Mouse (Mus musculus) midbrain, postnatal 0 days (tissue): ENCODE measurements around the gene Gm49325. TPM values are rescaled to one million over a fixed set of nuclear protein-coding genes. Genes with fewer than 3 reads are reported as not detected.

Source experiments
- ATAC-seq: fragments of 200-750 bp; cut with Nextera tagmentation; 2 replicates; pipeline ENCODE4 v1.8.0; 2017; ENCODE audit warnings: moderate number of reproducible peaks, mild to moderate bottlenecking, moderate TSS enrichment, moderate library complexity; ENCODE audit not compliant: low FRiP score
- DNase-seq: peaks from one replicate; pipeline ENCODE4 v3.0.0-alpha.2; 2015; ENCODE audit warnings: low spot score
- H3K27ac ChIP-seq: fragments of 300-500 bp; sonication (generic); 2 replicates; pipeline ENCODE4 v1.5.1; 2014; ENCODE audit warnings: low read depth, mild to moderate bottlenecking, low read length, mixed read lengths
- H3K27me3 ChIP-seq: fragments of 300-500 bp; sonication (generic); 2 replicates; pipeline ENCODE4 v1.6.1; 2014; ENCODE audit warnings: low read length, control low read depth, mixed read lengths; ENCODE audit not compliant: insufficient read depth
- H3K36me3 ChIP-seq: fragments of 300-500 bp; sonication (generic); 2 replicates; pipeline ENCODE4 v1.6.1; 2014; ENCODE audit warnings: low read length, control low read depth, mixed read lengths; ENCODE audit not compliant: insufficient read depth
- H3K4me1 ChIP-seq: fragments of 300-500 bp; sonication (generic); 2 replicates; pipeline ENCODE4 v1.6.1; 2014; ENCODE audit warnings: mild to moderate bottlenecking, control low read depth, antibody characterized with exemption, low read length, mixed read lengths; ENCODE audit not compliant: insufficient read depth
- H3K4me2 ChIP-seq: fragments of 300-500 bp; sonication (generic); 2 replicates; pipeline ENCODE4 v1.6.1; 2014; ENCODE audit warnings: low read depth, mild to moderate bottlenecking, low read length, mixed read lengths; ENCODE audit not compliant: poor library complexity, severe bottlenecking
- H3K4me3 ChIP-seq: fragments of 300-500 bp; sonication (generic); 2 replicates; pipeline ENCODE4 v1.5.1; 2014; ENCODE audit warnings: low read depth, mild to moderate bottlenecking, low read length, moderate library complexity
- H3K9ac ChIP-seq: fragments of 300-500 bp; sonication (generic); replicated peaks from 2 replicates; pipeline ENCODE4 v1.6.1; 2014; ENCODE audit warnings: mild to moderate bottlenecking, low read length, moderate library complexity, mixed read lengths; ENCODE audit not compliant: poor library complexity, severe bottlenecking
- H3K9me3 ChIP-seq: fragments of 300-500 bp; sonication (generic); 2 replicates; pipeline ENCODE4 v1.6.1; 2016; ENCODE audit warnings: low read length, control low read depth
- CTCF ChIP-seq: IDR thresholded peaks from 2 replicates; pipeline ENCODE4 v1.5.1; 2016; ENCODE audit warnings: antibody characterized with exemption, mild to moderate bottlenecking
- WGBS: fragments of 180-500 bp; shearing (Covaris S2); extraction: QIAGEN DNeasy Blood & Tissue Kit; methylation state at CpG from one replicate; pipeline ENCODE4 v1.1.7; 2014; 5-methylcytosine and 5-hydroxymethylcytosine counted together
- polyA plus RNA-seq: library from polyadenylated mRNA; unstranded; fragments of >200 nt; fragmentation: Nextera tagmentation; extraction: Ambion mirVana; gene quantifications from 2 replicates; pipeline ENCODE4 v1.2.1, GENCODE M21; 2015
- total RNA-seq: library from RNA; depleted of rRNA; stranded (reverse); fragments of >200 nt; gene quantifications from 2 replicates; pipeline ENCODE4 v1.2.3, GENCODE M21; 2014

The Gm49325 gene
- total and polyA plus RNA-seq, 2 experiments from 2014 or later = 10.5 TPM; not detected in 1

GRCm38 (mm10) chr10:77629970-77630369 is 24.0 kb downstream of the Gm49325 start:
- Histone ChIP-seq H3K4me3 (no peak overlapping the region), H3K27ac (no peak overlapping the region), H3K9ac (no peak overlapping the region), H3K36me3 (peaks cover 23% of the 10 kb centered on the region), H3K4me2 (no peak overlapping the region), H3K9me3 (no peaks in the 10 kb centered on the region), H3K4me1 (no peaks in the 10 kb centered on the region), H3K27me3 (no peaks in the 10 kb centered on the region)
- ATAC-seq = no peak
- peak; percentile 58 for TF ChIP-seq CTCF
- DNase-seq = no peak
- WGBS = 91% methylated on average over 1 of the region's 1 CpGs

GRCm38 (mm10) chr10:77634016-77634415 is 28.0 kb downstream of the Gm49325 start:
- no peak for ATAC-seq
- Histone ChIP-seq H3K9ac (no peak overlapping the region), H3K27me3 (no peaks in the 10 kb centered on the region), H3K9me3 (no peaks in the 10 kb centered on the region), H3K4me3 (no peak overlapping the region), H3K27ac (no peak overlapping the region), H3K36me3 (peaks cover 42% of the 10 kb centered on the region), H3K4me2 (no peak overlapping the region), H3K4me1 (no peaks in the 10 kb centered on the region)
- no peak for DNase-seq
- 86% methylated on average over 6 of the region's 6 CpGs for WGBS
- TF ChIP-seq CTCF = no peak

- TF ChIP-seq CTCF = 0 out of 2 replicates have a peak, but pooled peaks have one; percentile 17
- H3K27me3 ChIP-seq = no peaks in the 10 kb centered on the region
- no peaks in the 10 kb centered on the region for H3K4me1 ChIP-seq
- DNase-seq (peak; percentile 42), ATAC-seq (peak; percentile 34; the same call in 1 of the 2 replicates)
- no peaks in the 10 kb centered on the region for H3K9me3 ChIP-seq
- H3K4me2 ChIP-seq = no peak overlapping the region
- whole genome bisulfite sequencing = 44% methylated on average over 13 of the region's 13 CpGs
- peaks cover 42% of the 10 kb centered on the region for H3K36me3 ChIP-seq
- no peak overlapping the region for H3K27ac ChIP-seq
- no peak overlapping the region for H3K4me3 ChIP-seq
- no peak overlapping the region for H3K9ac ChIP-seq
These were observed 28.6 kb downstream of the Gm49325 start for GRCm38 (mm10) chr10:77634452-77635231.

DNA sequence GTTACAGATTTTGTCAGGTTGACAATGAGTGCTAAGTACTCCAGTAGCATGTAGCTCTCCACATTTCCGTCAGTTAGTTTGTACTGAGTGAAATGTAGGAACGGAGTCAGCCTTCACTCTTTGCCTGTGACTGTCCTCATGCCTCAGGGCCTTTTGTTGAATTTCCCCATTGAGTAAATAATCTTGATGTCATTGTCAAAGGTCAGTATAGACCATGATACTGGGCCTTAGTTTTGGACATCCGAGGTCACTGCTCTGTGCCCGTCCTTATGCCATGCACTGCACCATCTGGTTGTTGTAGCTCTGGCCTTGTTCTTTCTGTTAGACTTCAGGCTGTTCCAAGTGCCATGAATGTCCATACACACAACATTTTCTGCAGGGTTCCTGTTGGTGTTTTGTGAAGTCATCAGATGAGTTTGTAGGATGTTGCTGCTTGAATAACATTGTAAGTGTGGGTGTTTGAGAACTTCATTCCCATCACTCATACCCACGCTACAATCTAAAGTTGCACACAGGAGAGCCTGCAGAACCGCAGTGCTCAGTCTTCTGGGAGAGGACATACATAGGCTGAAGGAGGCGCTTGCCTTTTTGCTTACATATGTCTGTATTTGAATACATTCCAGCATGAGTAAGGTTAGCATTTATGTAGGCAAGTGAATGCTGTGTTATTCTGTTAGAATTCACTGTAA is 30.4 kb downstream of the Gm49325 start:
- no peaks in the 10 kb centered on the region for H3K27me3 ChIP-seq
- H3K9ac ChIP-seq = no peak overlapping the region
- WGBS = 94% methylated on average over 7 of the region's 7 CpGs
- no peak for TF ChIP-seq CTCF
- H3K4me2 ChIP-seq = no peak overlapping the region
- no peaks in the 10 kb centered on the region for H3K4me1 ChIP-seq
- no peak for DNase-seq
- no peak for ATAC-seq
- H3K9me3 ChIP-seq = no peaks in the 10 kb centered on the region
- H3K36me3 ChIP-seq = peaks cover 43% of the 10 kb centered on the region
- no peak overlapping the region for H3K4me3 ChIP-seq
- H3K27ac ChIP-seq = no peak overlapping the region

DNA sequence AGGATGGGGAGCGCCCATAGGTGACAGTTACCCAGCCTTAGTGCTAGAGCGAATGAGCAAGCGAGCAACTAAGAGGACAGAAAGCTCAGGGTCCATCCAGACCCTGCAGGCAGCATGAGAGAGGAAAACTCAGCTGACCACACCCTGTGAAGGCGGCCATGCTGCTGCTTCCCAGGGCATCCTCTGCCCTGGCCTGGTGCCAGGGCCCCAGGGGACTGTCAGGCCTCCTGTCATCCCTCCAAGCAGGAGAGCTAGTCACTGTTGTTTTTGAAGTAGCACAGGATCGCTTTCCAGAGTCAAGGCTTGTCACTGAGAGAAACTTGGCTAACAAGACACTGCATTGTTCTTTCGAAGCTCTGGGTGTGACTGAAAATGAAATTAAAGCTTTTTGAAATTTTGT is 33.0 kb downstream of the Gm49325 start:
- 70% methylated on average over 6 of the region's 6 CpGs for WGBS
- Histone ChIP-seq H3K27me3 (no peaks in the 10 kb centered on the region), H3K36me3 (peaks cover 51% of the 10 kb centered on the region), H3K27ac (no peak overlapping the region), H3K4me2 (no peak overlapping the region), H3K9me3 (no peaks in the 10 kb centered on the region), H3K4me3 (no peak overlapping the region), H3K4me1 (no peaks in the 10 kb centered on the region), H3K9ac (no peak overlapping the region)
- ATAC-seq (no peak), DNase-seq (no peak)
- TF ChIP-seq CTCF = no peak

GRCm38 (mm10) chr10:77643160-77643559 is 37.2 kb downstream of the Gm49325 start:
- Histone ChIP-seq H3K4me1 (no peaks in the 10 kb centered on the region), H3K27me3 (no peaks in the 10 kb centered on the region), H3K36me3 (peaks cover 60% of the 10 kb centered on the region), H3K9ac (no peak overlapping the region), H3K27ac (no peak overlapping the region), H3K4me3 (no peak overlapping the region), H3K4me2 (no peak overlapping the region), H3K9me3 (no peaks in the 10 kb centered on the region)
- WGBS = 81% methylated on average over 7 of the region's 7 CpGs
- no peak for ATAC-seq
- DNase-seq = no peak
- TF ChIP-seq CTCF = no peak
